Mouse (Mus musculus): Measurements from ENCODE around the gene Snrpd3. TPM values are rescaled to one million over a fixed set of nuclear protein-coding genes. Genes with fewer than 3 reads are reported as not detected.
"Not testable (repeated sequence)": the region's sequence is repeated elsewhere in the genome, so short reads cannot be mapped to it uniquely, and the experiment has no call there.

Snrpd3 gene
- polyA plus RNA-seq, 1 experiment from 2014 or later, result 119 TPM

DNA sequence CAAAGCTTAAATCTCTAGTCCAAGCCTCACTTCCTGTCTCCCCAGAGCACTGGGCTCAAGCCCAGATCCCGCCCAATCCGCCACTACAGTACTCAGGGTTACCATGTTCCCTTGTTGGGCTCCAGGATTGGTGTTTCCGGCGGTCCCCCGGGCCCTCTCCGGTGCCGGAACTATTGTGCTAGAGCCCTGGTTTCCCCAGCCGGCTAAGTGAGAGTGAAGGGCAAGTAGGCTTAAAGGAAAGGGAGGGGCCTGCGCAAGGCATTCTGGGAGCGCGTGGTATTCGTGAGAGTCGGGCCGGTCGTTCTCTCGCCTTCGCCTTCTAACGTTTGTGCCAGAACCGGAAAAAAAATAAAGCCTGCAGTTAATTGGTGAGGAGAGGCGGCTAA, 400 bp downstream of the Snrpd3 start, which contains the start of gene Gucd1:
Gene Gucd1 (minus strand): TSS at position 215 of the 386 bp plus-strand sequence.
- under 1% methylated on average over 20 of the region's 20 CpGs for WGBS
- peaks cover 22% of the 10 kb centered on the region for H3K4me1 ChIP-seq (replicated peaks; ENCODE audit: control insufficient read depth, insufficient read depth, low read length)
- peak within 1 kb of the TSS; percentile 93 for H3K27ac ChIP-seq
- peak; percentile 96 for DNase-seq (ENCODE audit: low spot score)
- H3K4me2 ChIP-seq (replicated peaks), result peak within 1 kb of the TSS; percentile 83
- peak within 1 kb of the TSS; percentile 77 for H3K4me3 ChIP-seq (replicated peaks; ENCODE audit: low read length)
- peak within 1 kb of the TSS; percentile 86 for H3K9ac ChIP-seq
- peak; percentile 91 for ATAC-seq (ENCODE audit: low FRiP score)
- H3K27me3 ChIP-seq (ENCODE audit: control insufficient read depth, insufficient read depth, low read length), result no peaks in the 10 kb centered on the region
- peaks cover 33% of the 10 kb centered on the region for H3K36me3 ChIP-seq (replicated peaks; ENCODE audit: control insufficient read depth, insufficient read depth)
- no peaks in the 10 kb centered on the region for H3K9me3 ChIP-seq (ENCODE audit: control insufficient read depth, low read length)

DNA sequence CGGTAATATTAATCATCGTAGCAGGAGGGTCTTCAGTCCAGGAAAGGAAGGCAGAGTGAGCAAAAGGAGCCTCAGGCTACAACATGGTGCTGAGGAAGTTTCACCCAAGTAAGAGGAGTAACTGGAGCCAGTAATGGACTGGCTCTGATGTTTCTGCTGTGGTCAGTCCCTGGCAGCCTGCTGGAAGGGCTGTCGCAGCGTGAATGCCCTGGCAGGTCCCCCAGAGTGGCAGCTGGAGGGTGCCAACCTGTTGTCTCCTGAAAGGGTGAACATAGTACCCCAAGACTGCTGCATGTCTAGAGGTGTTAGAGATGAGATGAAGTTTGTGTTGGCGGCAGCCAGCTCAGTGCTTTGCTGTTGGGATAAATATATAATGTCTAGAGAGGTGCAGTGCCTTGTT, 3.2 kb downstream of the Snrpd3 start:
- 97% methylated on average over 5 of the region's 5 CpGs for WGBS
- Histone ChIP-seq H3K4me3 (replicated peaks; ENCODE audit: low read length) (no peak overlapping the region), H3K9ac (no peak overlapping the region), H3K27me3 (ENCODE audit: control insufficient read depth, insufficient read depth, low read length) (no peaks in the 10 kb centered on the region), H3K4me1 (replicated peaks; ENCODE audit: control insufficient read depth, insufficient read depth, low read length) (peaks cover 21% of the 10 kb centered on the region), H3K4me2 (replicated peaks) (no peak overlapping the region), H3K36me3 (replicated peaks; ENCODE audit: control insufficient read depth, insufficient read depth) (peaks cover 56% of the 10 kb centered on the region), H3K27ac (no peak overlapping the region), H3K9me3 (ENCODE audit: control insufficient read depth, low read length) (no peaks in the 10 kb centered on the region)
- DNase-seq (ENCODE audit: low spot score), result no peak
- ATAC-seq (ENCODE audit: low FRiP score), result no peak

DNA sequence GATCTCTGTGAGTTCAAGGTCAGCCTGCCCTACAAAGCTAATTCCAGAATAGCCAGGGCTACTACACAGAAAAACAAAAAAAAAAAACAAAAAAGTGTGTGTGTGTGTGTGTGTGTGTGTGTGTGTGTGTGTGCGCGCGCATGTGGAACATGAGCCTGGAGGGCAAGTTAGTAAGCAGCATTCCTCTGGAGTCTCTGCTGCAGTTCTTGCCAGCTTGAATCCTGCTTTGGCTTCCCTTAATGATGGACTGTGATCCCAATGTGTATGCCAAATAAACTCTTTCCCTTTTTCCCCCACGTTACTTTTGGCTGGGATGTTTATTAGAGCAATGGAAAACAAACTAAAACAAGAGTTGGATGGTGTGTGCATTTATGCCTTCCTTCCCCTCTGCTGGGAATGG, 4.3 kb downstream of the Snrpd3 start:
- Histone ChIP-seq H3K36me3 (replicated peaks; ENCODE audit: control insufficient read depth, insufficient read depth) (peaks cover 63% of the 10 kb centered on the region), H3K27me3 (ENCODE audit: control insufficient read depth, insufficient read depth, low read length) (no peaks in the 10 kb centered on the region), H3K4me1 (replicated peaks; ENCODE audit: control insufficient read depth, insufficient read depth, low read length) (peaks cover 11% of the 10 kb centered on the region), H3K4me3 (replicated peaks; ENCODE audit: low read length) (no peak overlapping the region), H3K9me3 (ENCODE audit: control insufficient read depth, low read length) (no peaks in the 10 kb centered on the region), H3K9ac (no peak overlapping the region), H3K27ac (no peak overlapping the region), H3K4me2 (replicated peaks) (no peak overlapping the region)
- DNase-seq (ENCODE audit: low spot score), result no peak
- WGBS, result 95% methylated on average over 4 of the region's 4 CpGs
- no peak for ATAC-seq (ENCODE audit: low FRiP score)

DNA sequence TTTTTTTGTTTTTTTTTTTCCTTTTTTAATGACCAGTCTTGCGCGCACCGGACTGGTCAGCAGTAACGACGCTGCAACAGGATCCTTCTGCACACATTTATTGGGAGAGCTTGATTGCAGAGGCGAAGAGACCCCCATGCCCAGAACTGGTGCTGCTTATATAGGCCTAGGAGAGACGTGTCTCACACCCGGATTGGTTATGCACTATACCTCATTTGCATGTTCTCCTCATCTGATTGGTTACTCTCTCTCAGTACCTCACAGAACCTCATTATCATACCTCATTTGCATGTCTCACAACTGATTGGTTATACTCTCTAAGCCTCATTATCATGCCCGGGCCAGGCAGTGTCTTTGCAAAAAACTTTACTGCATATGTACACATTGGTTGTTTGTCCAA, 8.1 kb downstream of the Snrpd3 start:
- peaks cover 63% of the 10 kb centered on the region for H3K36me3 ChIP-seq (replicated peaks; ENCODE audit: control insufficient read depth, insufficient read depth)
- DNase-seq (ENCODE audit: low spot score); H3K27me3 ChIP-seq (ENCODE audit: control insufficient read depth, insufficient read depth, low read length); H3K9ac ChIP-seq; H3K4me2 ChIP-seq (replicated peaks); H3K4me3 ChIP-seq (replicated peaks; ENCODE audit: low read length); ATAC-seq (ENCODE audit: low FRiP score); H3K9me3 ChIP-seq (ENCODE audit: control insufficient read depth, low read length); H3K27ac ChIP-seq; H3K4me1 ChIP-seq (replicated peaks; ENCODE audit: control insufficient read depth, insufficient read depth, low read length): not testable (repeated sequence)
- 92% methylated on average over 9 of the region's 9 CpGs for WGBS

DNA sequence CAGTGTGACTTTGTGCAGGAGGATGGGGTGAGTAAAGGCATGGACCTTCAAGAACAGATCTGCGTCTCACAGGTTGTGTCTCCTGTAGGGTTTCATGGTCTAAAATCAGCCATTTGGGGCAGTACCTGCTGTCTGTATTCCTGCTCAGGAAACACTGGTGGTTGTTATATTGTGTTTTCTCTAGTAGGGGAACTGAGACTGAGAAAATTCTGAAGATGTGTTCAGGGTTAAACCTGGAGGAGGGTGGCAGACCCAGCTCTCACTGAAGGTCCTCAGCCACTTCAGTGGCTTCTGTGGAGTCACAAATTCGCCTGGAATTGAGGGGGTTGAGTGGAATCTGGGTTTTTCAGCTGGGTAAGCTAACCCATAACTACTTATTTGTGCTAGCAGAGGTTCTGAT, 13.0 kb downstream of the Snrpd3 start:
- no peak overlapping the region for H3K4me3 ChIP-seq (replicated peaks; ENCODE audit: low read length)
- no peak overlapping the region for H3K27ac ChIP-seq
- WGBS, result 93% methylated on average over 2 of the region's 2 CpGs
- H3K27me3 ChIP-seq (ENCODE audit: control insufficient read depth, insufficient read depth, low read length), result no peaks in the 10 kb centered on the region
- H3K9me3 ChIP-seq (ENCODE audit: control insufficient read depth, low read length), result no peaks in the 10 kb centered on the region
- ATAC-seq (ENCODE audit: low FRiP score), result no peak
- H3K4me2 ChIP-seq (replicated peaks), result no peak overlapping the region
- DNase-seq (ENCODE audit: low spot score), result no peak
- H3K9ac ChIP-seq, result no peak overlapping the region
- peaks cover 67% of the 10 kb centered on the region for H3K36me3 ChIP-seq (replicated peaks; ENCODE audit: control insufficient read depth, insufficient read depth)
- H3K4me1 ChIP-seq (replicated peaks; ENCODE audit: control insufficient read depth, insufficient read depth, low read length), result no peaks in the 10 kb centered on the region

DNA sequence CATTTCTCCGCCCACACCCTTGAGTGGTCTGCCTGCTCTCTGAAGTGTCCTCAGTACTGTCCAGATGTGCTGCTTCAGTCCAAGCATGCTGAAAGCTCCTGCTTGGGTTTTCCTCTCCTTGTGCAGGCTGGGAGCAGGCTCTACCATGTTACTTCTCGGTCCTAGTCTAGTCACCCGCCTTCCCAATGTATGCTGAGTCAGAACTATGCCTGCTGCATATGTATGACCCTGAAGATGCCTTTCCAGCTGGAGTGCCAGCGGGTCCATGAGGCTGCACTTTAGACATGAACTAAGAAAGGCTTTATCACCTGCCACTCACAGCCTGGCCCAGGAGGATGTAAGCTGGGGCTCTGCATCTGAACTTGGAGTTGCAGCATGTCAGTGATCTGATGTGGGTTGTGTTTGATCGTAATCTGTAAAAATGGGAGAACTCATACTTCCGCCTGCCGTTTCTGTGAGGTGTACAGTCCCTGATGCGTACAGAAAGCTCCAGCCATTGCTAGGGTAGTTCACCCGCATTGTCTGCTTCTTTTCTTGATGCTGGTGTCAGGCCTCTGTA, 14.3 kb downstream of the Snrpd3 start:
- WGBS, result 93% methylated on average over 9 of the region's 9 CpGs

DNA sequence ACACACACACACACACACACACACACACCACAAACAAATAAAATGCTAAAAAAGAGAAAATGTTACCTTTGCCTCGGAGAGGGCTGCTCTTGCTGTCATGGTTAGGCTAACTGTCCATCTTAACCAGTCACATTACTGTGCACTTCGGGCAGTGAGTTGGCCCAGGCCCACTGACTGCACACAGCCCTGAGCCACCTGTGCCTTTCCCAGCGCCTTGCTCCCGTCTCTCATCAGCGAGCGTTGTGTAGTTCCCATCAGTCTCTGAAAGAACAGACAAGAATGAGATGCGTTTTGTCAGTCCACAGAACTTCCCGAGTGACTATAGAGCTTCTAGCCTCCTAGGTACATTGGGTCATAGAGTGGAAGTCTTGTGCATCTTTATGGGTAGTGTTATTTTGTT, 16.9 kb downstream of the Snrpd3 start:
- Histone ChIP-seq H3K27me3 (ENCODE audit: control insufficient read depth, insufficient read depth, low read length) (no peaks in the 10 kb centered on the region), H3K36me3 (replicated peaks; ENCODE audit: control insufficient read depth, insufficient read depth) (peaks cover 64% of the 10 kb centered on the region), H3K27ac (no peak overlapping the region), H3K4me1 (replicated peaks; ENCODE audit: control insufficient read depth, insufficient read depth, low read length) (no peaks in the 10 kb centered on the region), H3K4me3 (replicated peaks; ENCODE audit: low read length) (no peak overlapping the region), H3K9ac (no peak overlapping the region), H3K4me2 (replicated peaks) (no peak overlapping the region), H3K9me3 (ENCODE audit: control insufficient read depth, low read length) (no peaks in the 10 kb centered on the region)
- 96% methylated on average over 8 of the region's 8 CpGs for WGBS
- ATAC-seq (ENCODE audit: low FRiP score), result no peak
- no peak for DNase-seq (ENCODE audit: low spot score)

More for the DNA sequence above, 14.3 kb downstream of the Snrpd3 start:
- Histone ChIP-seq H3K4me2 (replicated peaks) (no peak overlapping the region), H3K4me3 (replicated peaks; ENCODE audit: low read length) (no peak overlapping the region), H3K27me3 (ENCODE audit: control insufficient read depth, insufficient read depth, low read length) (no peaks in the 10 kb centered on the region), H3K27ac (no peak overlapping the region), H3K36me3 (replicated peaks; ENCODE audit: control insufficient read depth, insufficient read depth) (peaks cover 71% of the 10 kb centered on the region), H3K4me1 (replicated peaks; ENCODE audit: control insufficient read depth, insufficient read depth, low read length) (no peaks in the 10 kb centered on the region), H3K9ac (no peak overlapping the region), H3K9me3 (ENCODE audit: control insufficient read depth, low read length) (no peaks in the 10 kb centered on the region)
- ATAC-seq (ENCODE audit: low FRiP score) (no peak), DNase-seq (ENCODE audit: low spot score) (no peak)

DNA sequence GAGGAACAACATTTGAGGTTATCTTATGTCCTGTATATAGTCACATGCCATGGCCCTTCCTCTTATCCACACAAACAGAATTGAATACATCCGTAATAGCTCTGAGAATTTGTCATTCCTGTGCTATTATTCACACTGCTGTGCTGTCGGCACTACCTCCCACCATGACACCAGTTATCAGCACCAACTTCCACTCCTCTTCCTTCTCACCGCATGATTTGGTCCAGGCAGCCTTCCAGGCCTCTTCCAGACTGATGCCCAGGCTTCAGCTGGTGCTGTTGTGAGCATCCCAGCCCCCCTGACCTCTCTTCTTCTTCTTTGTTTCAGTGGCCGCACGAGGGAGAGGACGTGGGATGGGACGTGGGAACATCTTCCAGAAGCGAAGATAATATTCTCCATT, 17.6 kb downstream of the Snrpd3 start:
- Histone ChIP-seq H3K4me1 (replicated peaks; ENCODE audit: control insufficient read depth, insufficient read depth, low read length) (no peaks in the 10 kb centered on the region), H3K4me3 (replicated peaks; ENCODE audit: low read length) (no peak overlapping the region), H3K27ac (no peak overlapping the region), H3K4me2 (replicated peaks) (no peak overlapping the region), H3K27me3 (ENCODE audit: control insufficient read depth, insufficient read depth, low read length) (no peaks in the 10 kb centered on the region), H3K9ac (no peak overlapping the region), H3K36me3 (replicated peaks; ENCODE audit: control insufficient read depth, insufficient read depth) (peaks cover 62% of the 10 kb centered on the region), H3K9me3 (ENCODE audit: control insufficient read depth, low read length) (no peaks in the 10 kb centered on the region)
- 89% methylated on average over 8 of the region's 8 CpGs for WGBS
- no peak for ATAC-seq (ENCODE audit: low FRiP score)
- no peak for DNase-seq (ENCODE audit: low spot score)

DNA sequence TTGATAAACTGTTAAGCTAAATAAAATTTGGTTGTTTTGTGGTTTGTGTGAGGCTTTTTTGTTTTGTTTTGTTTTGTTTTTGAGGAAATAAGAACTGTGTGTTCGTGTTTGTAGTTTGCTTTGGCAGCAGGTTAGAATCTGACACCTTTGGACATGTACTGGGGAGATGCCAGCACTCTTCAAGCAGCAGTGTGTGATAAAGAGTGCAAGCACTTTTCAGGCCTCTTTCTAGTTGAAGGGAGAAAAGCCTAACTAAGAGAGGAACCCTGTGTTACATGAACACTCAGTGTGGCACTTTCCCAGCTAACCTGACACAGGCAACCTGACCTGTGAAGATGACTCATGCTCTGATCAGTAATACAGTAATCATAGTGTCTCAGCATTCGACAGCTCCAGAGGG, 18.1 kb downstream of the Snrpd3 start:
- no peaks in the 10 kb centered on the region for H3K9me3 ChIP-seq (ENCODE audit: control insufficient read depth, low read length)
- no peaks in the 10 kb centered on the region for H3K4me1 ChIP-seq (replicated peaks; ENCODE audit: control insufficient read depth, insufficient read depth, low read length)
- WGBS, result 94% methylated on average over 2 of the region's 2 CpGs
- ATAC-seq (ENCODE audit: low FRiP score) (no peak), DNase-seq (ENCODE audit: low spot score) (no peak)
- H3K36me3 ChIP-seq (replicated peaks; ENCODE audit: control insufficient read depth, insufficient read depth), result peaks cover 57% of the 10 kb centered on the region
- no peak overlapping the region for H3K27ac ChIP-seq
- H3K9ac ChIP-seq, result no peak overlapping the region
- no peak overlapping the region for H3K4me3 ChIP-seq (replicated peaks; ENCODE audit: low read length)
- H3K27me3 ChIP-seq (ENCODE audit: control insufficient read depth, insufficient read depth, low read length), result no peaks in the 10 kb centered on the region
- no peak overlapping the region for H3K4me2 ChIP-seq (replicated peaks)

DNA sequence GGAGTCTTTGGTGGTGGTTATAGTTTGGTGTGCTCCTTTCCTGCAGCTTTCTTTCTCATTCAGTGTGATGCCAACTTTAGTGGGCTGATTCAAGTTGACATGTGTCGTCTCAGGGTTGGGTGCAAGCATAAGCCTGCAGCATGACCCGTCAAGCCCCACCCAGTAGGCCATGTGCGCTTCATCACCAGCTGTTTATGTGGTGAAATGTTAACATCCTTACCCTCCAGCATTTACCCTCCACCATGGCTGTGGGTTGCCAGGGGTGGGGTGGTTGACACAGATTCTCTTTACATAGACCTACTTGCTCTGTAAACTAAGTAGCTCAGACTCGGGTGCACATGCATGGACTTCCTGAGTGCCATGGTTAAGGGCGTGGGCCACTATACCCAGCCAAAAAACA, 18.8 kb downstream of the Snrpd3 start:
- DNase-seq (ENCODE audit: low spot score), result no peak
- Histone ChIP-seq H3K27me3 (ENCODE audit: control insufficient read depth, insufficient read depth, low read length) (no peaks in the 10 kb centered on the region), H3K27ac (no peak overlapping the region), H3K4me3 (replicated peaks; ENCODE audit: low read length) (no peak overlapping the region), H3K9me3 (ENCODE audit: control insufficient read depth, low read length) (no peaks in the 10 kb centered on the region), H3K4me1 (replicated peaks; ENCODE audit: control insufficient read depth, insufficient read depth, low read length) (no peaks in the 10 kb centered on the region), H3K36me3 (replicated peaks; ENCODE audit: control insufficient read depth, insufficient read depth) (peaks cover 52% of the 10 kb centered on the region), H3K4me2 (replicated peaks) (no peak overlapping the region), H3K9ac (no peak overlapping the region)
- ATAC-seq (ENCODE audit: low FRiP score), result no peak
- 94% methylated on average over 5 of the region's 5 CpGs for WGBS

Measured in hindbrain, embryonic 14.5 days (tissue).